Mouse (Mus musculus): ENCODE results near the gene Lyzl4. TPM values are rescaled to one million over a fixed set of nuclear protein-coding genes. Genes with fewer than 3 reads are reported as not detected.

The Lyzl4 gene
- polyA plus RNA-seq, 1 experiment from 2014 or later, result 0.41 TPM

DNA sequence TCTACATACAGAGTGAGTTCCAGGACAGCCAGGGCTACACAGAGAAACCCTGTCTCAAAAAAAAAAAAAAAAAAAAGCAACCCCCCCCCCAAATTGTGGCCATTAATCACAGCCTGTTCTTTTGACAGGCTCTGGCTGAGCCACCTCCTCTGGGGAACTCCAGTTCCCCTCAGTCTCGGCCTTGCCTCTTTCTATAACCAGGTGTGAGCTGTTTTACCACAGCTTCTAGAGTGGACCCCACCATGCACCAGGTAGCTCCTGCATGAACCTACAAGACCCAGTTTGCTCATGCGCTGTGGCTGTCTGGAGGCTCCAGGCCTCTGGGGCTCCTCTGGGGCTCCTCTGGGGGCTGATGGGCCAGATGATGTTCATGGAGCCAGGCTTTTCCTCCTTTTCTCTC lies 33.7 kb upstream of the Lyzl4 start:
- Histone ChIP-seq H3K4me3 (replicated peaks; ENCODE audit: low read length) (no peak overlapping the region), H3K36me3 (ENCODE audit: control insufficient read depth, insufficient read depth, low read length) (no peaks in the 10 kb centered on the region), H3K9ac (ENCODE audit: low read length) (no peak overlapping the region), H3K4me2 (ENCODE audit: low read depth, low read length) (no peak overlapping the region), H3K9me3 (replicated peaks; ENCODE audit: control insufficient read depth, low read length) (no peaks in the 10 kb centered on the region), H3K27me3 (ENCODE audit: control insufficient read depth, insufficient read depth, low read length) (peaks cover 6% of the 10 kb centered on the region; the same call in 1 of the 2 replicates), H3K4me1 (ENCODE audit: control insufficient read depth, insufficient read depth, low read length) (peaks cover 12% of the 10 kb centered on the region), H3K27ac (ENCODE audit: low read length) (no peak overlapping the region)
- 69% methylated on average over 2 of the region's 2 CpGs for whole genome bisulfite sequencing
- ATAC-seq (ENCODE audit: insufficient read depth, low FRiP score), result no peak

- H3K9ac ChIP-seq (ENCODE audit: low read length), result no peak overlapping the region
- no peak overlapping the region for H3K4me2 ChIP-seq (ENCODE audit: low read depth, low read length)
- WGBS, result 81% methylated on average over 9 of the region's 9 CpGs
- H3K4me3 ChIP-seq (replicated peaks; ENCODE audit: low read length), result no peak overlapping the region
- ATAC-seq (ENCODE audit: insufficient read depth, low FRiP score), result no peak
- peaks cover 12% of the 10 kb centered on the region for H3K4me1 ChIP-seq (ENCODE audit: control insufficient read depth, insufficient read depth, low read length)
- no peaks in the 10 kb centered on the region for H3K36me3 ChIP-seq (ENCODE audit: control insufficient read depth, insufficient read depth, low read length)
- H3K27me3 ChIP-seq (ENCODE audit: control insufficient read depth, insufficient read depth, low read length), result peaks cover 11% of the 10 kb centered on the region
- H3K9me3 ChIP-seq (replicated peaks; ENCODE audit: control insufficient read depth, low read length), result no peaks in the 10 kb centered on the region
- no peak overlapping the region for H3K27ac ChIP-seq (ENCODE audit: low read length)
These were observed 33.1 kb upstream of the Lyzl4 start for GRCm38 (mm10) chr9:121675011-121675410.

GRCm38 (mm10) chr9:121673716-121674115 lies 31.8 kb upstream of the Lyzl4 start:
- H3K36me3 ChIP-seq (ENCODE audit: control insufficient read depth, insufficient read depth, low read length), result no peaks in the 10 kb centered on the region
- H3K4me3 ChIP-seq (replicated peaks; ENCODE audit: low read length), result no peak overlapping the region
- no peak overlapping the region for H3K9ac ChIP-seq (ENCODE audit: low read length)
- no peak overlapping the region for H3K27ac ChIP-seq (ENCODE audit: low read length)
- peaks cover 15% of the 10 kb centered on the region for H3K4me1 ChIP-seq (ENCODE audit: control insufficient read depth, insufficient read depth, low read length)
- H3K4me2 ChIP-seq (ENCODE audit: low read depth, low read length), result no peak overlapping the region
- no peak for ATAC-seq (ENCODE audit: insufficient read depth, low FRiP score)
- 79% methylated on average over 5 of the region's 5 CpGs for WGBS
- no peaks in the 10 kb centered on the region for H3K9me3 ChIP-seq (replicated peaks; ENCODE audit: control insufficient read depth, low read length)
- H3K27me3 ChIP-seq (ENCODE audit: control insufficient read depth, insufficient read depth, low read length), result peaks cover 22% of the 10 kb centered on the region

DNA sequence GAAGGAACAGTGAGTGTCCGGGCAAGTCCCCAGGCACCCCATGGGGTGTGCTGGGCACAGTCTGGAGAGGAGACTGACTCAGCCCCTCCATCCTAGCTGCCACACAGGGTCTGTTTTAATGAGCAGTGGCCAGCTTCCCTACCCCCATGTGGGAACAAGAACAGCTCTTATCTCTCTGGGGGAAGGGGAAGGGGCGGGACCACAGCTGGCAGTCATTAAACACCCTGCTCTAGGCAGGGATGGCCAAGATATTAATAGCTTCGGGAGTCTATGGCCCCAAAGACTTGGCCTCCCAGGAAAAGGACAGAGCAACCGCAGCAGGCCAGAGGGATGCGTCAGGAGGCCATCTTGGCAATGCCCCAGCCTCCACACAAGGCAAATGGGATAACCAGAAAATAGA lies 30.4 kb upstream of the Lyzl4 start:
- ATAC-seq (ENCODE audit: insufficient read depth, low FRiP score), result no peak
- peaks cover 12% of the 10 kb centered on the region for H3K4me1 ChIP-seq (ENCODE audit: control insufficient read depth, insufficient read depth, low read length)
- no peak overlapping the region for H3K4me3 ChIP-seq (replicated peaks; ENCODE audit: low read length)
- H3K27me3 ChIP-seq (ENCODE audit: control insufficient read depth, insufficient read depth, low read length), result peaks cover 32% of the 10 kb centered on the region
- H3K9me3 ChIP-seq (replicated peaks; ENCODE audit: control insufficient read depth, low read length), result no peaks in the 10 kb centered on the region
- no peak overlapping the region for H3K9ac ChIP-seq (ENCODE audit: low read length)
- H3K27ac ChIP-seq (ENCODE audit: low read length), result no peak overlapping the region
- 41% methylated on average over 5 of the region's 5 CpGs for WGBS
- H3K4me2 ChIP-seq (ENCODE audit: low read depth, low read length), result no peak overlapping the region
- H3K36me3 ChIP-seq (ENCODE audit: control insufficient read depth, insufficient read depth, low read length), result no peaks in the 10 kb centered on the region

- 0 out of 2 replicates have a peak, but pooled peaks have one; percentile 31 for ATAC-seq (ENCODE audit: insufficient read depth, low FRiP score)
- Histone ChIP-seq H3K36me3 (ENCODE audit: control insufficient read depth, insufficient read depth, low read length) (no peaks in the 10 kb centered on the region), H3K27me3 (ENCODE audit: control insufficient read depth, insufficient read depth, low read length) (peaks cover 32% of the 10 kb centered on the region), H3K27ac (ENCODE audit: low read length) (no peak overlapping the region), H3K4me2 (ENCODE audit: low read depth, low read length) (no peak overlapping the region), H3K4me1 (ENCODE audit: control insufficient read depth, insufficient read depth, low read length) (peaks cover 15% of the 10 kb centered on the region), H3K9ac (ENCODE audit: low read length) (no peak overlapping the region), H3K4me3 (replicated peaks; ENCODE audit: low read length) (no peak overlapping the region), H3K9me3 (replicated peaks; ENCODE audit: control insufficient read depth, low read length) (no peaks in the 10 kb centered on the region)
- 28% methylated on average over 7 of the region's 7 CpGs for WGBS
These were observed 29.4 kb upstream of the Lyzl4 start for GRCm38 (mm10) chr9:121671300-121671699.

DNA sequence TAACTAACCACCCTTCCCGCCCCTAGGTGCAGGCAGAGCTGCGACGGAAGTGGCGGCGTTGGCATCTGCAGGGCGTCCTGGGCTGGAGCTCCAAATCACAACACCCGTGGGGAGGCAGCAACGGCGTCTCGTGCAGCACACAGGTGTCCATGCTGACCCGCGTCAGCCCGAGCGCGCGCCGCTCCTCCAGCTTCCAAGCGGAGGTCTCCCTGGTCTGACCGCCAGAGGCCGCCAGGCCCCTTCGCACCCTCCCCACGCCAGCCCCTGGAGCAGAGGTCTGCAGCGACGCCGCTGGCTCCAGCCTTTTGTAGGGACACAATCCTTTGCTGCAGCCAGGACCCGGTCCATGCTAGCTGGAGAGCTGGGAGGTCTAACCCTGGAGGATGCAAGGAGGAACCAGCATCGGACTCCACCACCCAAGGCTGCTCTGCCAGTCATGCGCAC lies 27.5 kb upstream of the Lyzl4 start:
- ATAC-seq (ENCODE audit: insufficient read depth, low FRiP score), result peak; percentile 51; the same call in 1 of the 2 replicates
- Histone ChIP-seq H3K9me3 (replicated peaks; ENCODE audit: control insufficient read depth, low read length) (no peaks in the 10 kb centered on the region), H3K4me1 (ENCODE audit: control insufficient read depth, insufficient read depth, low read length) (peaks cover 15% of the 10 kb centered on the region), H3K4me2 (ENCODE audit: low read depth, low read length) (peak overlapping the region; percentile 58), H3K27me3 (ENCODE audit: control insufficient read depth, insufficient read depth, low read length) (peaks cover 32% of the 10 kb centered on the region), H3K4me3 (replicated peaks; ENCODE audit: low read length) (peak overlapping the region; percentile 39), H3K9ac (ENCODE audit: low read length) (peak overlapping the region; percentile 62), H3K36me3 (ENCODE audit: control insufficient read depth, insufficient read depth, low read length) (no peaks in the 10 kb centered on the region), H3K27ac (ENCODE audit: low read length) (no peak overlapping the region)
- under 1% methylated on average over 28 of the region's 28 CpGs for WGBS

- WGBS, result 78% methylated on average over 11 of the region's 11 CpGs
- H3K9ac ChIP-seq (ENCODE audit: low read length), result no peak overlapping the region
These were observed 25.9 kb upstream of the Lyzl4 start for GRCm38 (mm10) chr9:121667822-121668221.

GRCm38 (mm10) chr9:121666957-121667630 lies 25.2 kb upstream of the Lyzl4 start:
- WGBS, result 60% methylated on average over 16 of the region's 16 CpGs
- peaks cover 15% of the 10 kb centered on the region for H3K4me1 ChIP-seq (ENCODE audit: control insufficient read depth, insufficient read depth, low read length)
- H3K27me3 ChIP-seq (ENCODE audit: control insufficient read depth, insufficient read depth, low read length), result peaks cover 32% of the 10 kb centered on the region
- H3K27ac ChIP-seq (ENCODE audit: low read length), result no peak overlapping the region
- 0 out of 2 replicates have a peak, but pooled peaks have one; percentile 14 for ATAC-seq (ENCODE audit: insufficient read depth, low FRiP score)
- H3K4me2 ChIP-seq (ENCODE audit: low read depth, low read length), result 0 out of 2 replicates have a peak overlapping the region, but pooled peaks have one; percentile 10
- peak overlapping the region; percentile 36; the same call in 1 of the 2 replicates for H3K9ac ChIP-seq (ENCODE audit: low read length)
- no peaks in the 10 kb centered on the region for H3K9me3 ChIP-seq (replicated peaks; ENCODE audit: control insufficient read depth, low read length)
- no peaks in the 10 kb centered on the region for H3K36me3 ChIP-seq (ENCODE audit: control insufficient read depth, insufficient read depth, low read length)
- H3K4me3 ChIP-seq (replicated peaks; ENCODE audit: low read length), result no peak overlapping the region

More at GRCm38 (mm10) chr9:121667822-121668221, 25.9 kb upstream of the Lyzl4 start:
- no peak overlapping the region for H3K4me2 ChIP-seq (ENCODE audit: low read depth, low read length)
- ATAC-seq (ENCODE audit: insufficient read depth, low FRiP score), result no peak
- no peak overlapping the region for H3K27ac ChIP-seq (ENCODE audit: low read length)
- H3K4me1 ChIP-seq (ENCODE audit: control insufficient read depth, insufficient read depth, low read length), result peaks cover 15% of the 10 kb centered on the region
- H3K9me3 ChIP-seq (replicated peaks; ENCODE audit: control insufficient read depth, low read length), result no peaks in the 10 kb centered on the region
- H3K4me3 ChIP-seq (replicated peaks; ENCODE audit: low read length), result no peak overlapping the region
- no peaks in the 10 kb centered on the region for H3K36me3 ChIP-seq (ENCODE audit: control insufficient read depth, insufficient read depth, low read length)
- H3K27me3 ChIP-seq (ENCODE audit: control insufficient read depth, insufficient read depth, low read length), result peaks cover 32% of the 10 kb centered on the region

- Histone ChIP-seq H3K4me1 (ENCODE audit: control insufficient read depth, insufficient read depth, low read length) (peaks cover 7% of the 10 kb centered on the region), H3K4me3 (replicated peaks; ENCODE audit: low read length) (no peak overlapping the region), H3K27ac (ENCODE audit: low read length) (no peak overlapping the region), H3K36me3 (ENCODE audit: control insufficient read depth, insufficient read depth, low read length) (no peaks in the 10 kb centered on the region), H3K27me3 (ENCODE audit: control insufficient read depth, insufficient read depth, low read length) (peaks cover 14% of the 10 kb centered on the region), H3K9me3 (replicated peaks; ENCODE audit: control insufficient read depth, low read length) (no peaks in the 10 kb centered on the region), H3K9ac (ENCODE audit: low read length) (no peak overlapping the region), H3K4me2 (ENCODE audit: low read depth, low read length) (no peak overlapping the region)
- 82% methylated on average over 5 of the region's 5 CpGs for WGBS
- no peak for ATAC-seq (ENCODE audit: insufficient read depth, low FRiP score)
These were observed 22.2 kb upstream of the Lyzl4 start for GRCm38 (mm10) chr9:121664104-121664503.
